Mouse (Mus musculus): Measurements from ENCODE around the gene Gm9. TPM values are rescaled to one million over a fixed set of nuclear protein-coding genes. Genes with fewer than 3 reads are reported as not detected.
"Not testable (repeated sequence)": the region's sequence is repeated elsewhere in the genome, so short reads cannot be mapped to it uniquely, and the experiment has no call there.

Gm9 gene
- polyA plus RNA-seq (2012; rRNA removed): not detected in 2 replicates

GRCm38 (mm10) chrX:37210941-37211340 lies at the start of gene Gm9:
Gm9 (minus strand) TSS chrX:37211041.
- Histone ChIP-seq H3K36me3 (ENCODE audit: control insufficient read depth, insufficient read depth, low read length) (no peaks in the 10 kb centered on the region), H3K4me3 (ENCODE audit: extremely low read depth, insufficient read depth, insufficient read length) (no peak within 1 kb of the TSS), H3K27ac (ENCODE audit: insufficient read depth, low read length) (no peak within 1 kb of the TSS), H3K4me1 (ENCODE audit: control insufficient read depth, insufficient read depth, insufficient read length) (no peaks in the 10 kb centered on the region), H3K27me3 (ENCODE audit: control insufficient read depth, insufficient read depth, low read length) (no peaks in the 10 kb centered on the region)
- 86% methylated on average over 10 of the region's 10 CpGs for WGBS
- no peak for DNase-seq (ENCODE audit: low read depth in 1 of 2, low spot score in 2 of 2)
- TF ChIP-seq CTCF (IDR thresholded peaks at IDR 0.05; ENCODE audit: extremely low read depth, insufficient read depth, insufficient read length, insufficient replicate concordance): no peak
- no peak for TF ChIP-seq POLR2A (IDR thresholded peaks at IDR 0.05; ENCODE audit: low read depth, low read length)

- H3K36me3 ChIP-seq (ENCODE audit: control insufficient read depth, insufficient read depth, low read length); DNase-seq (ENCODE audit: low read depth in 1 of 2, low spot score in 2 of 2); H3K27me3 ChIP-seq (ENCODE audit: control insufficient read depth, insufficient read depth, low read length); H3K4me1 ChIP-seq (ENCODE audit: control insufficient read depth, insufficient read depth, insufficient read length); H3K4me3 ChIP-seq (ENCODE audit: extremely low read depth, insufficient read depth, insufficient read length); H3K27ac ChIP-seq (ENCODE audit: insufficient read depth, low read length): not testable (repeated sequence)
- WGBS: 100% methylated on average over 1 of the region's 3 CpGs
Measured at GRCm38 (mm10) chrX:37249619-37250018, 38.8 kb upstream of the Gm9 start, which contains the start of gene Rhox3a. Rhox3a (plus strand) TSS chrX:37249919.

DNA sequence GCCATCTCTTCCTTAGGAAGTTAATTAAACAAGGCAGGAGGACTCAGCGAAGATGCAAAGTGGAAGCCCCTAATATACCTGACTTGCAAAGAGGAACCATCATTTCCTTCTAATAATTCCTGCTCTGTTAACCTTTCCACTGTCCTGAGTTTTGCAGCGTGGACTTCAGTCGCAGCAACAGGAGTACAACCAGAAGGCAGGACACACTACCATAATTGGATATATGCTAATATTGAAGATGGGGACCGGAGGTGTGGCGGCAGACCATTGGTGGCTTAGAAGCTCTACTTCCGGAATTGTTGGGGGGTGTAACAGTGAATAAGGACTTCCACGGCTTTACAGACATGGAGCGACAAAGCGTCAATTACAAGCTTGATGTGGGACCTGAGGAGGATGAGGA lies 33.8 kb upstream of the Gm9 start, which contains the start of gene Rhox2a:
Gene Rhox2a, plus strand, starts transcription at position 301 of the 400 bp plus-strand sequence.
- H3K27me3 ChIP-seq (ENCODE audit: control insufficient read depth, insufficient read depth, low read length); DNase-seq (ENCODE audit: low read depth in 1 of 2, low spot score in 2 of 2); H3K4me1 ChIP-seq (ENCODE audit: control insufficient read depth, insufficient read depth, insufficient read length); H3K27ac ChIP-seq (ENCODE audit: insufficient read depth, low read length); H3K36me3 ChIP-seq (ENCODE audit: control insufficient read depth, insufficient read depth, low read length); H3K4me3 ChIP-seq (ENCODE audit: extremely low read depth, insufficient read depth, insufficient read length): not testable (repeated sequence)
- WGBS: 94% methylated on average over 2 of the region's 9 CpGs

DNA sequence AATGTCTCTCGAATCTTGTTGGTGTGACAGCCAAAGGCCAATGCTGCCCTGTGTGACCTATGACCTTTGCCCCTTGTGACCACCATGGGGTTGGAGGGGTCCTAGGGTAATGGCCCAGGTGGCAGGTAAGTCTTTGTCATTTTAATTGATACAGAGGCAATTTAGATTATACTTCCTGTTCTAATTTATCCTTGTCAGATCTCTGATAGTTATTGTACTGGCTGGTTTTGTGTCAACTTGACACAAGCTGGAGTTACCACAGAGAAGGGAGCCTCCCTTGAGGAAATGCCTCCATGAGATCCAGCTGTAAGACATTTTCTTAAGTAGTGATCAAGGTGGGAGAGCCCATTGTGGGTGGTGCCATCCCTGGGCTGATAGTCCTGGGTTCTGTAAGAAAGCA lies 11.3 kb upstream of the Gm9 start, which contains the start of gene Rhox1:
Gene Rhox1, minus strand, starts transcription at position 101 of the 400 bp plus-strand sequence.
- not testable (repeated sequence) for H3K4me1 ChIP-seq (ENCODE audit: control insufficient read depth, insufficient read depth, insufficient read length); H3K4me3 ChIP-seq (ENCODE audit: extremely low read depth, insufficient read depth, insufficient read length); DNase-seq (ENCODE audit: low read depth in 1 of 2, low spot score in 2 of 2); H3K36me3 ChIP-seq (ENCODE audit: control insufficient read depth, insufficient read depth, low read length); H3K27ac ChIP-seq (ENCODE audit: insufficient read depth, low read length); H3K27me3 ChIP-seq (ENCODE audit: control insufficient read depth, insufficient read depth, low read length)
- WGBS: 85% methylated on average over 1 of the region's 1 CpGs

- no peaks in the 10 kb centered on the region for H3K36me3 ChIP-seq (ENCODE audit: control insufficient read depth, insufficient read depth, low read length)
- 72% methylated on average over 8 of the region's 8 CpGs for WGBS
- no peaks in the 10 kb centered on the region for H3K4me1 ChIP-seq (ENCODE audit: control insufficient read depth, insufficient read depth, insufficient read length)
- TF ChIP-seq CTCF (IDR thresholded peaks at IDR 0.05; ENCODE audit: extremely low read depth, insufficient read depth, insufficient read length, insufficient replicate concordance) (no peak), POLR2A (IDR thresholded peaks at IDR 0.05; ENCODE audit: low read depth, low read length) (no peak)
- DNase-seq (ENCODE audit: low read depth in 1 of 2, low spot score in 2 of 2): no peak
- H3K27ac ChIP-seq (ENCODE audit: insufficient read depth, low read length): no peak overlapping the region
- H3K4me3 ChIP-seq (ENCODE audit: extremely low read depth, insufficient read depth, insufficient read length): no peak overlapping the region
- no peaks in the 10 kb centered on the region for H3K27me3 ChIP-seq (ENCODE audit: control insufficient read depth, insufficient read depth, low read length)
Measured at GRCm38 (mm10) chrX:37198676-37199075, 12.2 kb downstream of the Gm9 start.

DNA sequence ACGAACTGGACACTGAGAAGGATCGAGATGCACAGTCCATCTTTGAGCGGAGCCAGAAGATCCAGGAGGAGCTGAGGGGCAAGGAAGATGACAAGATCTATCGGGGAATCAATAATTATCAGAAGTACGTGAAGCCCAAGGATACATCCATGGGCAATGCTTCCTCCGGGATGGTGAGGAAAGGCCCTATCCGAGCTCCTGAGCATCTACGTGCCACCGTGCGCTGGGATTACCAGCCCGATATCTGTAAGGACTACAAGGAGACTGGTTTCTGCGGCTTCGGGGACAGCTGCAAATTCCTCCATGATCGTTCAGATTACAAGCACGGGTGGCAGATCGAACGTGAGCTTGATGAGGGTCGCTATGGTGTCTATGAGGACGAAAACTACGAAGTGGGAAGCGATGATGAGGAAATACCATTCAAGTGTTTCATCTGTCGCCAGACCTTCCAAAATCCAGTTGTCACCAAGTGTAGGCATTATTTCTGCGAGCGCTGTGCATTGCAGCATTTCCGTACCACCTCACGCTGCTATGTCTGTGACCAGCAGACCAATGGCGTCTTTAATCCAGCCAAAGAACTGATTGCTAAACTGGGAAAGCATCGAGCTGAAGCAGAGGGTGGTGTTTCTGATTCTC lies 19.0 kb downstream of the Gm9 start:
- TF ChIP-seq POLR2A (IDR thresholded peaks at IDR 0.05; ENCODE audit: low read depth, low read length) (no peak), CTCF (IDR thresholded peaks at IDR 0.05; ENCODE audit: extremely low read depth, insufficient read depth, insufficient read length, insufficient replicate concordance) (no peak)
- Histone ChIP-seq H3K27ac (ENCODE audit: insufficient read depth, low read length) (0 out of 2 replicates have a peak overlapping the region, but pooled peaks have one; percentile 58), H3K27me3 (ENCODE audit: control insufficient read depth, insufficient read depth, low read length) (no peaks in the 10 kb centered on the region), H3K36me3 (ENCODE audit: control insufficient read depth, insufficient read depth, low read length) (no peaks in the 10 kb centered on the region), H3K4me3 (ENCODE audit: extremely low read depth, insufficient read depth, insufficient read length) (peak overlapping the region; percentile 96), H3K4me1 (ENCODE audit: control insufficient read depth, insufficient read depth, insufficient read length) (no peaks in the 10 kb centered on the region)
- 36% methylated on average over 28 of the region's 28 CpGs for WGBS
- no peak for DNase-seq (ENCODE audit: low read depth in 1 of 2, low spot score in 2 of 2)

DNA sequence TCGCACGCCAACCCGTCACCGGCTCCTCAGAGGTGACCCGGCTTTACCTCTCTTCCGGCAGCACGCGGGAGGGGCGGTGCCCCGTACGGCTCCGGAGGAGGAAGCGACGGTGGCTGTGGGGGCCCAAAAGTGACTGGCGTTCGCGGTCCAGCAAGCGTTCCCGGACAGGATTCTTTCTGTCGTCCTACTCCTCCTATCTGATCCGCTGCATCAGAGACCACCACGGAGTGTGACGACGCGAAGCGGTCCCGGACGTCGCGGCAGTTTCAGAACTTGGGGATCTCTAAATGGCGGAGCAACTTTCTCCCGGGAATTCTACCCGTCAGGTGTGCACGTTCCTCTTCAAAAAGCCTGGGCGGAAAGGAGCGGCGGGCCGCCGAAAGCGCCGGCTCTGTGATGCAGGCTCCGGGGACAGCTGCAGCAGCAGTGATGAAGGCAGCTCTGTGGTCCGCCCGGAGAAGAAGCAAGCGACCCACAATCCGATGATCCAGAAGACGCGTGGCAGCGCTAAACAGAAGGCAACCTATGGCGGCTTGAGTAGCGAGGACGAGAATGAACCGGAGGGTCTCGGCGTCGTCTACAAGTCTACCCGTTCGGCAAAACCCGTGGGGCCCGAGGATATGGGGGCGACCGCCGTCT lies 19.6 kb downstream of the Gm9 start, which contains the start of the genes Ndufa1 and Rnf113a1:
Gene Ndufa1, minus strand, starts transcription at position 59 of the 639 bp plus-strand sequence.
Gene Rnf113a1, plus strand, starts transcription at position 141 of the 639 bp plus-strand sequence.
- Histone ChIP-seq H3K27ac (ENCODE audit: insufficient read depth, low read length) (peak within 1 kb of the TSS; percentile 58; the same call in 1 of the 2 replicates), H3K4me1 (ENCODE audit: control insufficient read depth, insufficient read depth, insufficient read length) (no peaks in the 10 kb centered on the region), H3K4me3 (ENCODE audit: extremely low read depth, insufficient read depth, insufficient read length) (peak within 1 kb of the TSS; percentile 96), H3K36me3 (ENCODE audit: control insufficient read depth, insufficient read depth, low read length) (no peaks in the 10 kb centered on the region), H3K27me3 (ENCODE audit: control insufficient read depth, insufficient read depth, low read length) (no peaks in the 10 kb centered on the region)
- WGBS: 29% methylated on average over 63 of the region's 63 CpGs
- TF ChIP-seq POLR2A (IDR thresholded peaks at IDR 0.05; ENCODE audit: low read depth, low read length) (peak; percentile 7; the same call in 1 of the 2 replicates), CTCF (IDR thresholded peaks at IDR 0.05; ENCODE audit: extremely low read depth, insufficient read depth, insufficient read length, insufficient replicate concordance) (no peak)
- peak; percentile 49 to 83 for DNase-seq (ENCODE audit: low read depth in 1 of 2, low spot score in 2 of 2)
